Mouse (Mus musculus) cerebellum, postnatal 25 days (tissue): Measurements from ENCODE around the gene Tenm3.

ENCODE experiments used
- DNase-seq, 2 experiments: peaks; one replicate each; pipeline ENCODE4 v3.0.0; 2021; ENCODE audit warnings: mixed read lengths in 2 of 2

Tenm3 gene

DNA sequence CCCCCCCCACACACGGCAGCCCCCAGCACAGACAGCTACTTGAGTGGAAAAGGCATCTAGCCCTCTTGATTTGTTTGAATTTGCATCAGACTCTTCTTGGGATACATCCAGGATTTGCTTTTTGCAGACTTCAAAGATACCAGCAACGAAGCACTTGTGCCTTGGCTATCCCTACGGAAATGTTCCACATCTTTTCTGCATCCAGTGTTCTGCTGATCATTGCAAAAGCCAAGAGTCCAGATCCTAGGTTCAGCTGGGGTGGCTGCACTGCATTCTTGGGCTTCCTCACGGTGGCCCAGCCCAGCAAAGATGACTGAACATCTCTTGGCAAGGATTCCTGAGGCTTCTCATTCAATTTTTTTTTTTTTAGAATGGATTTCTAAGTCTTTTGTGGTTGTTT lies 275.1 kb downstream of the Tenm3 start:
- no peak for DNase-seq

DNA sequence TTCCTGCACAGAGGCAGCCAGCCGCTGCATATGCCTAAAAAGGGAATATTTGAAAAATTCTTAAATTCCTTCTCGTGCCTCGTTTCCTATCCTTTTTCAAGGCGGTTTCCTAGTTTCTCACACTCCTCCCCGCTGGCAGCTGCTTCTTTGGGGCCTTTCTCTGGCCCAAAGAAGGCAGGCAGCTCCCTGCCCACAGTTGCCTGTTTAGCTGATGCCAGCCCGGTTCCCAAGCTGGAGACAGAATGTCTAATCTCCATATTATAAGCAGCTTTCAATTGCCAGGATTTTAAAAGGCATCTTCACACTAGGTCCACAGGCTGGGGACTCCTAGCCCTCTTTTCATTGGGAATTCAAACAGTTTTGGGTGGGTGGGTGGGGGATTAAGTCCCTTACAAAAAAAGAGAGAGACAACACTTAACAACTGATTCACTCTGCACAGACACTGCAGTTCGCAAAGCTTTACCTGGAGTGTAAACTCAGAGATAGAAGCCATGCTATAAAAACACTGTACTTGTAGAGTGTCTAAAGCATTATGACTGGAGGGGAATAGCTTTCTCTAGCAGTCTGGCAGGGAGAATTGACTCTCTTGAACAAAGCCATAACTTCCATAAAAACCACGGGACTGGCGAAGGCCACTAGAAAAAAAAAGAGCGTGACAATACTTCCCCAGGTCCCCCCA lies 275.7 kb downstream of the Tenm3 start:
- no peak for DNase-seq

GRCm38 (mm10) chr8:48560227-48560626 lies 283.5 kb downstream of the Tenm3 start:
- DNase-seq, result no peak

- DNase-seq, result peak; percentile 60 to 65
These were observed 288.1 kb downstream of the Tenm3 start for GRCm38 (mm10) chr8:48555546-48556141.

DNA sequence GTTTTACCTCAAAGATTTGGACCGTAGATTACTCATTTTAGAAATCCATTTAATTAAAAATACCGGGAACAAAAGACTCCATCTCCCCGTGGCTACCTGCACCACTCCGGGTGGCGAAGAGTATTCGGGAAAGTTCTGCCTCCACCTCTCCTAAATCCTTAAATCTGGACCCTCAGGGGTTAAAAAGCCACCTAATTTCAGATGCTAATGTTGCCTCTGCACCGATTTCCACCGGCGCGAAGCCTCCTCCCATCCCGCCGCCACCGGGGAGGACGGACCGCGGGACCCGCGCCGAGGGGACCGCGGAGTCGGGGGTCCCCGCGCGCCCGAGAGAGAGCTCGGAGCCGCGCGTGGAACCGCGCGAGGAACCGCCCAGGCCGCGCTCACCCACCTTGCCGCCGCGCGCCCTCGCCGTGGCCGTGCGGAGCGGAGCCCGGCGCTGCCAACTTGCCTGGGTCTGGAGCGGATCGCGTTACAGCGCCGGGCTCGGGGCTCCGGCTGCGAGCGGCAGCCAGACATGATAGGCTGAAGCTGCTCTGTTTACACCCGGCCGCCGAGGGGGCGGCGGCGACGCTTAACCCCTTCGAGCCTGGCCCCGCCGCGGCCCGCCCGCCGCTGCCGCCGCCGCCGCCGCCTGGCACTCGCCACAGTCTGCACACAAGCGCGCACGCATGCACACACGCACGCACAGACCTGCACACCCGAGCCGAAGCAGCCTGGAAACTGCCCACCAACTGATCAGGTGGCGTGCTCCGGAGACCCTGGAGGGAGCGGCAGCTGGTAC lies 288.8 kb downstream of the Tenm3 start:
- peak; percentile 73 to 77 for DNase-seq

DNA sequence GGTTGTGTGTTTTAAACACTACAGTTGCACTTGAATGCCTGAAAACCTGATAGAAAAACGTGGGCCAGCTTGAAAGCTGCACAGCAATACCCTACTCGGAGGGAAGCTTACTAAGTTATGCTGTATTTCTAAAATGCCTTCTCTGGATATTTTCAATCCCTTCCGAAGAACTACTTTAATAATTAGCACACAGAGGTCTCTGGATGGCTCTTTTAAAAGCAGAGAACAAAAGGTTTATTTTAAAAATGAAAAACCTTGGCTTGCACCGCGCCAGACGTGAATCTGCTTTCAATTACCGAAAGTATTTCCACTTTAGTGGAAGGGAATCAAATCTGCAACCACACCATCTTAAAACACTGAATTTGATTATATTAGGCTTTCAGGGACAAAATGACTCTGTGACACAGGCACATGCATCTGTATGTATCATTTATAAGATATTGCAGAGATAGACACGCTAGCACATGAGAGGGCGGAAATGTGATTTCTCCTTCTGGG lies 289.9 kb downstream of the Tenm3 start:
- DNase-seq, result peak in 1 of 2 experiments; percentile 5

DNA sequence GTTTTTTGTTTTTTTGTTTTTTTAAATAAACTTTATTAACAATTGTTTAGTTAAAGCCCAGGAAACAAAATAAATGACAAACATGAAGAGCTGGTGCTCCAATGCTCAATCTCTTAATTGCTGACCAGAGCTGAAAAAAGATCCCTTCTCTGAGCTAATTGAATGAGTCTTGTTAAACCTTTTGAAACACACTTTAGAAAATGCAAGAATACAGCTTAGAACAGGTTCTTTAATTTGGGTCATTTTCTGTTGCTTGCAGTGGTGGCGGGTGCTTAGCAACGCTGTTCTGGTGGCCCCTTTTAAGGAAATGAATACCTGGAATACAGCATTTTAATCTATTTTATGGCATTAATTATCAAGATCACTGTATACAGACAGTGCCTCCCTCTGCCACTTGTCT lies 291.4 kb downstream of the Tenm3 start:
- no peak for DNase-seq

DNA sequence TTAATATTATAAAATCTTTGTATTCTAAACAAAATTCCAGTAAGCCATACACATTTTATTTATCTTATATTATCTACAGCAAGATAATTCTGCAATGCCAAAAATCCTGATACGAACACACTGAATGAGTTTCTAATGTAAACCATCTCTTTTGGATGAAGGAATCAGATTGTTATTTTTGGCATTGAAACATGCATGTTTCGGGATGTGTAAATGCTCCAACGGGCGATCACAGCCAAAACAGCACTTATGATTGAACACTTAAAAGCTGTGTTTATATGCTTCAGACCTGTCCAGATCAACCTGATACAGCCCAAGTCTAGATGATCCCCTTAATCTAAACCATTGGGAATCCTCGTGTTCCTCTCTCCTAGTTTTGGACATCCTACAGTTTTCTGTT lies 292.4 kb downstream of the Tenm3 start:
- DNase-seq, result no peak

DNA sequence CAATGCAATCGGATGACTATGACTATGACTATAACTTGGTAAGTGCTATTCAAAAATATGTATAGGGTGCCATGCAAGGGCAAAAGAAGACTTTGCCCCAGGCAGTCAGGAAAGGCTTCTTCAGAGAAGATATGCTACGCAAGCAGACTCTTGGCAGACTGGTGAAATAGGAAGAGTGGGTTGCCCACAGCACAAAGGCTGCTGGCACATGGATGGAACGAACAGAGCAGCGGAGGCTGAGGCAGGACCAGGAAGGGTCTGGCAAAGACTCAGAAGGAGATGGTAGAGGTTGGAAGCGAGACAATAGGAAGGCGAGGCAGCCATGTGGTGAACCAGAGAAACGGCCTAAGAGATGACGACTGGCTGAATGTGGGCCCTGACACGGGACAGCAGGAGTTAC lies 294.8 kb downstream of the Tenm3 start:
- DNase-seq, result no peak

GRCm38 (mm10) chr8:48545631-48546030 lies 298.1 kb downstream of the Tenm3 start:
- no peak for DNase-seq

DNA sequence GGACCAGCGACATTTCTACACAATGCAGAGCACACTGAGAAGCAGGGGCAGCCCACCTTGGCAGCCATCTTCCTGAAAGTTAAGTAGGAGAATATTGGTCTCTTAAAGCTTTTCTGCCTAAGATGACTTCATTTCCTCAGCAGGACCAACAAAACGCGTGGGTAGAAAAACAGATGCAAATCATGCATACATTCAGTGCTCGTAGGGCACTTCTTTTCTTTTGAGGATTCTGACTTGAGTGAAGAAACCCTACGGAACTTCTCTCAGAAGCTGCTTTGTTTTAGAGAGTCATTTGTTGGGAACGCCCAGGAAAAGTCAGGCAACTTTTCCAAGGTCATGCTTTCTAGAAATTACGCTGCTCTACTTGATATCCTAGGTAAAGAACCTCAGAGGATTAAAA lies 298.9 kb downstream of the Tenm3 start:
- no peak for DNase-seq

DNA sequence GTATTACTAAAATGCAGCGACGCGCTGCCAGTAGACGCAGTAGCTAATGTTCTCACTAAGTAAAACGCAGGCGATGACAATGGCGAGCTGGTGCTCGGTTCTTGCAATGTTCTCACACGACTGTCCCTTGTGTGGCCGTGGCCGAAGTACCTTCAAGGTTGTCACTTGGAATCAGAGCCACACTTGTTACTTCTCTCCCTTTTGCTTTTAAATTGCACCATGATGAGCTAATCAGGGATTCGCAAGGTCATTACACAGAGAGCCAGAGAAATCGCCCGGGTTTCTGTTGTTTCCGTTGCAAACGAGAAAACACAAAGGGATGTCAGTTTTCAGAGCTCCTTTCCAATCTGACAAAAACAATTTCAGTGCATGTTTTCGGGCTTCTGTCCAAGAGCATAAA lies 301.6 kb downstream of the Tenm3 start:
- DNase-seq, result no peak

DNA sequence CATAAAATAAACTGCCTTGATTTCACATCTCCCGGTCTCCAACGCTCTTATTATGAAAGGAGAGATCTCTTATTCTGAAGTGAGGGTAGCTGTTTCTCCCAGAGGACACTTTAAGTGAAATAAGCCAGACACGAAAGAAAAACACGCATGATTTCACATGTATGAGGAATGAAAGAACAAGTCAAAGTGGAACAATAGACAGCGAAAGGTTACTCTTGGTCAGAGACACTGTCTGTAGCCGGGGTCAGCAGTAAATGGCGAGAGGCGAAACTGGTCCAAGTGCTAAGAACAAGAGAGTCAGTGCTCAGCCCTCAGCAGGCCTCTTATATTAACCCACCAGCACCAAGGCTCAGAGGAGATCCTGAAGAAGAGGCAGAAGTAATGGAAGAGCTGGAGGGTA lies 302.9 kb downstream of the Tenm3 start:
- no peak for DNase-seq

DNA sequence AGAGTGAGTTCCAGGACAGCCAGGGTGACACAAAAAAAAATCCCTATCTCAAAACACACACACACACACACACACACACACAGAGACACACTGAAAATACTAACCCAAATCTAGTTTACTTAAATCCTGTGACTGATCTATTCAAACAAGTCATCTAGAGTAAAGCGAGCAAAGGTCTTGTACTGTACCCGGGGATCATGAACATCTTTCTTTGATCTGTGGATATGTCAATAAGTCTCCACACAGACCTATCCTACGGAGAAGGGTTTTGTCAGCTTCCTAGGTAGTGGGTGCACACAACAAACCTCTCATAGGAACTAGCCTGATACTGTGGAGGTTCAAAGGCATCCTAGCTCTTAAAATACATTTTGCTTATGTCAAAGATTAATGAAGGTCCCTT lies 307.9 kb downstream of the Tenm3 start:
- no peak for DNase-seq

GRCm38 (mm10) chr8:48531795-48532194 lies 312.0 kb downstream of the Tenm3 start:
- no peak for DNase-seq

GRCm38 (mm10) chr8:48530916-48531570 lies 312.7 kb downstream of the Tenm3 start:
- DNase-seq, result no peak

- no peak for DNase-seq
These were observed 316.3 kb downstream of the Tenm3 start for GRCm38 (mm10) chr8:48527418-48527817.

GRCm38 (mm10) chr8:48522536-48523123 lies 321.1 kb downstream of the Tenm3 start:
- no peak for DNase-seq

DNA sequence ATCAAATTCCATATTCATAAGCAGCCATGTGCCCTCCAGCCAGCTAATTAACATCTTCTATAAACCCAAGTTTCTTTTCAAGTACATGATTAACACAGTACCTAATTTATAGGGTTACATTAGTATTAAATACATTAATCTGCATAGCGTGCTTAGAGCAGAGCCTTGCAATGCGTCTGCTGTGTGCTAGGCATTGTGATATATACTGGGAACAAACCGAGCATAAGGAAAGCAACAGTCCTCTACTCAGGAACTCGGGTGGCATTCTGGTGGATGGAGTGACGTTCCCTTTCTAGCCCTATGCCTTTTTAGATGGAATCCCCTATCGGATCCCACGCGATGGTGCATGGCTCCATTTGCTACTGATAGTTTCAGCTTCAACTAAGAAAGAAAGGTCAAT lies 321.7 kb downstream of the Tenm3 start:
- DNase-seq, result no peak

GRCm38 (mm10) chr8:48517431-48517830 lies 326.3 kb downstream of the Tenm3 start:
- no peak for DNase-seq

- no peak for DNase-seq
These were observed 329.5 kb downstream of the Tenm3 start for GRCm38 (mm10) chr8:48514230-48514629.

DNA sequence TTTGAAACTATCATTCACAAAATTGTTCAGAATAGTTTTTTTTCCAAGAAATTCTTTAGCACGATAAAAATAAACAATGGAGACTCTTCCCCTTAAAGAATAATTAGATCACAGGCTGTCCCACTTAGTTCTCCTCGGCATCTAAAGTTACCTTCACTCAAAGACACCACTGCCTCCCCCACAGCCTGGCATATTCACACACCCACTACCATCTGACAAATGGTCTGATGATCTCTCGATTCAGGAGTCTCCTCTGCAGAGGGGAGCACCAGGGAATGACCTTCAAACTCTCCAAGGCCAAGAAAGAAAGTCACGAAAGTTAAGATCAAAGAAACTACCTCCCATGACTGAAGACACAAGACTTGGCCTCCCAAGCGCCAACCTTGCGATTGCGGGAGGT lies 329.9 kb downstream of the Tenm3 start:
- DNase-seq, result no peak

- no peak for DNase-seq
These were observed 332.2 kb downstream of the Tenm3 start for GRCm38 (mm10) chr8:48511546-48511945.
